In genomic region chr12:72762502-72762901, GRCm38 (mm10) we compare ENCODE assay signal across 8 mouse cellular contexts. TPM values are rescaled to one million over a fixed set of nuclear protein-coding genes. Genes with fewer than 3 reads are reported as not detected.
A peak's percentile ranks its signal among the peaks of the same experiment; 100 is the strongest.
DNase-seq lines count a peak whose midpoint lies in the region; ATAC-seq and TF ChIP-seq lines count a peak whose summit lies in the region.

No protein-coding gene starts in this region.

- TF ChIP-seq POLR2A in heart, adult 2 months (IDR thresholded peaks at IDR 0.05; ENCODE audit: insufficient read depth, low read depth, low read length): no peak

- no peak for TF ChIP-seq CTCF in heart, adult 2 months (IDR thresholded peaks at IDR 0.05)
- TF ChIP-seq CTCF in E14TG2a.4 (conservative IDR thresholded peaks at IDR 0.05; ENCODE audit: low read length): no peak
- TF ChIP-seq CTCF in liver, postnatal 0 days (IDR thresholded peaks at IDR 0.05; ENCODE audit: low read depth): no peak

- ATAC-seq in forebrain, embryonic 16.5 days: no peak
- no peak for ATAC-seq in liver, postnatal 0 days
- no peak for ATAC-seq in granulocyte monocyte progenitor cell, adult 5-6 weeks (replicated peaks; ENCODE audit: poor library complexity, severe bottlenecking)

- WGBS in heart, adult 2 months: 8% methylated on average over 1 of the region's 1 CpGs
- whole genome bisulfite sequencing in forebrain, embryonic 16.5 days: 51% methylated on average over 1 of the region's 1 CpGs
- 16% methylated on average over 1 of the region's 1 CpGs for WGBS in liver, postnatal 0 days (ENCODE audit: insufficient replicate concordance)

- H3K4me1 ChIP-seq in heart, adult 2 months (ENCODE audit: control insufficient read depth, insufficient read depth, low read length): peaks cover 5% of the 10 kb centered on the region
- peaks cover 60% of the 10 kb centered on the region for H3K4me1 ChIP-seq in E14TG2a.4 (replicated peaks; ENCODE audit: low read depth, low read length)
- peaks cover 16% of the 10 kb centered on the region for H3K4me1 ChIP-seq in forebrain, embryonic 16.5 days (replicated peaks; ENCODE audit: control insufficient read depth, insufficient read depth, low read length)
- H3K4me1 ChIP-seq in liver, postnatal 0 days (ENCODE audit: insufficient read depth): peaks cover 21% of the 10 kb centered on the region

- H3K4me3 ChIP-seq in heart, adult 2 months: peak overlapping the region; percentile 69
- H3K4me3 ChIP-seq in E14TG2a.4 (replicated peaks; ENCODE audit: low read length): peak overlapping the region; percentile 85
- H3K4me3 ChIP-seq in forebrain, embryonic 16.5 days (replicated peaks; ENCODE audit: low read length): peak overlapping the region; percentile 93
- peak overlapping the region; percentile 88 for H3K4me3 ChIP-seq in liver, postnatal 0 days (ENCODE audit: low read depth, low read length)

- peak overlapping the region; percentile 76 for H3K4me2 ChIP-seq in forebrain, embryonic 16.5 days (ENCODE audit: low read length)
- peak overlapping the region; percentile 79 for H3K4me2 ChIP-seq in liver, postnatal 0 days (ENCODE audit: low read depth, low read length)

- intact Hi-C loops in heart, adult 2 months (cut with DNase I): loop anchor here (10.0 kb wide), 1 partner anchor 1202 kb away; the partner anchor contains the start of gene Snapc1

- H3K9ac ChIP-seq in heart, adult 2 months (ENCODE audit: low read depth, low read length): no peak overlapping the region
- peak overlapping the region; percentile 96 for H3K9ac ChIP-seq in forebrain, embryonic 16.5 days (replicated peaks; ENCODE audit: low read depth, low read length)
- peak overlapping the region; percentile 99 for H3K9ac ChIP-seq in liver, postnatal 0 days (replicated peaks)

- no peak for TF ChIP-seq EP300 in heart, adult 2 months (IDR thresholded peaks at IDR 0.05; ENCODE audit: insufficient read depth, low read depth, low read length)
- TF ChIP-seq EP300 in liver, postnatal 0 days (IDR thresholded peaks at IDR 0.05; ENCODE audit: low read depth): no peak

- H3K27me3 ChIP-seq in heart, adult 2 months (ENCODE audit: control insufficient read depth, insufficient read depth, low read length): no peaks in the 10 kb centered on the region
- no peaks in the 10 kb centered on the region for H3K27me3 ChIP-seq in E14TG2a.4 (ENCODE audit: insufficient read depth, low read length)
- no peaks in the 10 kb centered on the region for H3K27me3 ChIP-seq in forebrain, embryonic 16.5 days (replicated peaks; ENCODE audit: control insufficient read depth, insufficient read depth, low read length)
- no peaks in the 10 kb centered on the region for H3K27me3 ChIP-seq in liver, postnatal 0 days (ENCODE audit: insufficient read depth, low read length)

- H3K79me2 ChIP-seq in heart, adult 2 months (replicated peaks; ENCODE audit: control insufficient read depth, insufficient read depth, low read length): peaks cover 2% of the 10 kb centered on the region; the same call in 1 of the 2 replicates

- H3K27ac ChIP-seq in heart, adult 2 months: peak overlapping the region; percentile 99
- no peak overlapping the region for H3K27ac ChIP-seq in forebrain, embryonic 16.5 days (ENCODE audit: low read length)
- H3K27ac ChIP-seq in liver, postnatal 0 days (ENCODE audit: low read depth): peak overlapping the region; percentile 99

- H3K36me3 ChIP-seq in heart, adult 2 months (ENCODE audit: control insufficient read depth, insufficient read depth, low read length): peaks cover 14% of the 10 kb centered on the region
- H3K36me3 ChIP-seq in E14TG2a.4 (ENCODE audit: insufficient read depth, low read length): no peaks in the 10 kb centered on the region
- no peaks in the 10 kb centered on the region for H3K36me3 ChIP-seq in forebrain, embryonic 16.5 days (ENCODE audit: control insufficient read depth, insufficient read depth)
- no peaks in the 10 kb centered on the region; the same call in 1 of the 2 replicates for H3K36me3 ChIP-seq in liver, postnatal 0 days (replicated peaks; ENCODE audit: insufficient read depth, low read length)

- DNase-seq in heart, adult 2 months: no peak
- DNase-seq in heart, adult 11 months: no peak
- DNase-seq in liver, postnatal 0 days: no peak
- DNase-seq in embryo, embryonic 10 days (ENCODE audit: low spot score): no peak
- DNase-seq in cerebellum, postnatal 25 days: no peak

- H3K9me3 ChIP-seq in E14TG2a.4 (ENCODE audit: low read length): no peaks in the 10 kb centered on the region
- no peaks in the 10 kb centered on the region for H3K9me3 ChIP-seq in forebrain, embryonic 16.5 days (ENCODE audit: control insufficient read depth, low read length)
- no peaks in the 10 kb centered on the region for H3K9me3 ChIP-seq in liver, postnatal 0 days (ENCODE audit: low read length)

RNA-seq across cellular contexts. Expression of gene Ppm1a, which starts 5.2 kb away (rescaled TPM):
- total RNA-seq in heart, adult 2 months (2021): 100 to 1,000 TPM; 218 to 258 TPM
- polyA plus RNA-seq in heart, adult 2 months (2012; rRNA removed): 78.4 and 141 TPM in 2 replicates
- 52.8 and 55.0 TPM in 2 replicates for polyA plus RNA-seq in forebrain, embryonic 16.5 days (2015; fragmentation: Nextera tagmentation; extraction: Ambion mirVana)
- 36.1 and 42.8 TPM in 2 replicates for polyA plus RNA-seq in liver, postnatal 0 days (2015; fragmentation: Nextera tagmentation; extraction: Ambion mirVana)
- total RNA-seq in granulocyte monocyte progenitor cell, adult 5-6 weeks (2014; fragmentation: Nextera tagmentation): 52.5 and 63.6 TPM in 2 replicates
- total RNA-seq in granulocyte monocyte progenitor cell, adult 5-6 weeks (2017): 104 and 111 TPM in 2 replicates
